Mouse (Mus musculus): Measurements from ENCODE around the gene Rcc2. TPM values are rescaled to one million over a fixed set of nuclear protein-coding genes. Genes with fewer than 3 reads are reported as not detected.

Rcc2 gene
- polyA plus RNA-seq, 1 experiment from 2014 or later = 13.7 TPM

GRCm38 (mm10) chr4:140665053-140665452 is 35.3 kb upstream of the Rcc2 start:
- ATAC-seq = no peak
- Histone ChIP-seq H3K9ac (ENCODE audit: low read depth, low read length) (no peak overlapping the region), H3K4me3 (ENCODE audit: low read length) (no peak overlapping the region), H3K9me3 (ENCODE audit: control insufficient read depth, low read length) (no peaks in the 10 kb centered on the region), H3K36me3 (ENCODE audit: control insufficient read depth, insufficient read depth, low read length) (no peaks in the 10 kb centered on the region), H3K27ac (ENCODE audit: low read length) (no peak overlapping the region), H3K27me3 (replicated peaks; ENCODE audit: control insufficient read depth, insufficient read depth, low read length) (no peaks in the 10 kb centered on the region), H3K4me2 (ENCODE audit: low read depth, low read length) (no peak overlapping the region), H3K4me1 (ENCODE audit: control insufficient read depth, insufficient read depth, low read length) (peaks cover 22% of the 10 kb centered on the region)
- 79% methylated on average over 7 of the region's 7 CpGs for WGBS

- no peaks in the 10 kb centered on the region for H3K36me3 ChIP-seq (ENCODE audit: control insufficient read depth, insufficient read depth, low read length)
- no peaks in the 10 kb centered on the region for H3K9me3 ChIP-seq (ENCODE audit: control insufficient read depth, low read length)
- peak; percentile 95 for ATAC-seq
- peaks cover 22% of the 10 kb centered on the region for H3K4me1 ChIP-seq (ENCODE audit: control insufficient read depth, insufficient read depth, low read length)
- peak within 1 kb of the TSS; percentile 32; the same call in 1 of the 2 replicates for H3K4me2 ChIP-seq (ENCODE audit: low read depth, low read length)
- peak within 1 kb of the TSS; percentile 43; the same call in 1 of the 2 replicates for H3K9ac ChIP-seq (ENCODE audit: low read depth, low read length)
- H3K27me3 ChIP-seq (replicated peaks; ENCODE audit: control insufficient read depth, insufficient read depth, low read length) = no peaks in the 10 kb centered on the region
- 49% methylated on average over 11 of the region's 11 CpGs for WGBS
- no peak within 1 kb of the TSS for H3K4me3 ChIP-seq (ENCODE audit: low read length)
- H3K27ac ChIP-seq (ENCODE audit: low read length) = peak within 1 kb of the TSS; percentile 41
These were observed 34.6 kb upstream of the Rcc2 start, which contains the start of gene Arhgef10l for GRCm38 (mm10) chr4:140665760-140666159. Gene Arhgef10l (minus strand): TSS chr4:140666012.

- 85% methylated on average over 8 of the region's 8 CpGs for WGBS
- peaks cover 10% of the 10 kb centered on the region; the same call in 1 of the 2 replicates for H3K4me1 ChIP-seq (ENCODE audit: control insufficient read depth, insufficient read depth, low read length)
- H3K27me3 ChIP-seq (replicated peaks; ENCODE audit: control insufficient read depth, insufficient read depth, low read length) = no peaks in the 10 kb centered on the region
- H3K9ac ChIP-seq (ENCODE audit: low read depth, low read length) = no peak overlapping the region
- H3K4me2 ChIP-seq (ENCODE audit: low read depth, low read length) = no peak overlapping the region
- H3K36me3 ChIP-seq (ENCODE audit: control insufficient read depth, insufficient read depth, low read length) = no peaks in the 10 kb centered on the region
- H3K4me3 ChIP-seq (ENCODE audit: low read length) = no peak overlapping the region
- no peaks in the 10 kb centered on the region for H3K9me3 ChIP-seq (ENCODE audit: control insufficient read depth, low read length)
- no peak overlapping the region for H3K27ac ChIP-seq (ENCODE audit: low read length)
- no peak for ATAC-seq
These were observed 32.5 kb upstream of the Rcc2 start for GRCm38 (mm10) chr4:140667802-140668201.

DNA sequence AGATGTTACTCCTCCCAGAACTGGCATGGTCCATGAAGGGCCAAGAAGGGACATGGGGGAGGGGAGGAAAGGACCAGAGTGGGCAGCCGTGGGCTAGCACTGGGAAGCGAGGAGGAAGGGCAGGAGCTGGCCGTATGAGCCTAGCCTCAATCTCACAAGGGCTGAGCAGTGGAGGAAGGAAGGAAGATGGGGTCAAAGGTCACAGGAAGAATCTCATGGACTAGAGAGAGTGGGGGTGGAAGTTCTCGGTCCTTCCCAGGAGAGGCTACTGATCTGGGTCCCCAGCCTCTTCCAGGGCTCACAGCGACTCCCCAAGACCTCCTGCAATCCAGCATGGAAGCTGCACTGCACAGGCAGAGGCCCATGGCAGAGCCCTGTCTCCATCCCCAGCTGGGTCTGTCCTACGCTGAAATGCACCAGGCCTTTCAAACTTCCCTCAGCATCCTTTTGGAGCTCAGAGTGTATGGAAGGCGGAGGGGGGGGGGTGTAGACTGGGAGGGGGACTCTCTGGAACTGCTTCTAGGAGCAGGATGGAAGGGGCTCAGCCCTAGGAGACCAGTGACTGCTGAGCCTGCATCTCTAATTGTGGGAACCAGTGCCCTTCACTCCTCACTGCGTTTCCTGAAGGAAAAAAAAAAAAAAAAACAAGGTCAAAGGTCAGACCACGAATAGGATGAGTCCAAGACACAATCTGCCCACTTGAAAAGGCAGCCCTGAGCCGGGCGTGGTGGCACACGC is 26.6 kb upstream of the Rcc2 start:
- peaks cover 3% of the 10 kb centered on the region; the same call in 1 of the 2 replicates for H3K4me1 ChIP-seq (ENCODE audit: control insufficient read depth, insufficient read depth, low read length)
- no peak overlapping the region for H3K4me3 ChIP-seq (ENCODE audit: low read length)
- no peaks in the 10 kb centered on the region for H3K9me3 ChIP-seq (ENCODE audit: control insufficient read depth, low read length)
- H3K9ac ChIP-seq (ENCODE audit: low read depth, low read length) = no peak overlapping the region
- no peaks in the 10 kb centered on the region for H3K27me3 ChIP-seq (replicated peaks; ENCODE audit: control insufficient read depth, insufficient read depth, low read length)
- H3K4me2 ChIP-seq (ENCODE audit: low read depth, low read length) = no peak overlapping the region
- H3K36me3 ChIP-seq (ENCODE audit: control insufficient read depth, insufficient read depth, low read length) = no peaks in the 10 kb centered on the region
- ATAC-seq = peak; percentile 49
- H3K27ac ChIP-seq (ENCODE audit: low read length) = no peak overlapping the region
- 57% methylated on average over 12 of the region's 12 CpGs for WGBS

DNA sequence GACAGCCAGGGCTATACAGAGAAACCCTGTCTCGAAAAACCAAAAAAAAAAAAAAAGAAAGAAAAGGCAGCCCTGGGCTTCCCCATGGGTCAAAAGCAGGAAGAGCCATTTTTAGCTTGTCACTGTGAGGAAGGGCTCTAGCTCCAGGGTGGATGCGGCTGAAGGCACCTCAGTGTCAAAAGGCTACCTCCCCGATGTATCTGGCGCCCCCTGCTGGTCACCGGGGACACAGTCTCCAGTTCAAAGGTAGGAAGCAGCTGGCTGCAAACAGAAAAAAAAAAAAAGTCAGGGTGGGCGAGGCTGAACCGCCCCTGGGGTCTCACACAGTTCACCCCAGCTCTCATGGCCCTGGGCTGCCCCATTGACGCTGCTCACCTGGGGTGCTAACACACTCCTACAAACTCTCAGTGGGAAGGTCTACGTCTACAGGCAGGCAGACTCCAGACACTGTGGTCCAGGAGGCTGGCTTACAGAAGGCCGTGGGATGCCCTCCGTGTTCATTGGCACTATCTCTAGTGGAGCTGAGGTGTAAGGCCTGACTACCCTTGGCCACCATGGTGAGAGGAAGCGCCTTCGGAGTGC is 25.9 kb upstream of the Rcc2 start:
- no peaks in the 10 kb centered on the region for H3K27me3 ChIP-seq (replicated peaks; ENCODE audit: control insufficient read depth, insufficient read depth, low read length)
- H3K36me3 ChIP-seq (ENCODE audit: control insufficient read depth, insufficient read depth, low read length) = no peaks in the 10 kb centered on the region
- peaks cover 3% of the 10 kb centered on the region; the same call in 1 of the 2 replicates for H3K4me1 ChIP-seq (ENCODE audit: control insufficient read depth, insufficient read depth, low read length)
- H3K4me2 ChIP-seq (ENCODE audit: low read depth, low read length) = no peak overlapping the region
- ATAC-seq = peak; percentile 69
- H3K9ac ChIP-seq (ENCODE audit: low read depth, low read length) = no peak overlapping the region
- no peak overlapping the region for H3K4me3 ChIP-seq (ENCODE audit: low read length)
- H3K27ac ChIP-seq (ENCODE audit: low read length) = no peak overlapping the region
- H3K9me3 ChIP-seq (ENCODE audit: control insufficient read depth, low read length) = no peaks in the 10 kb centered on the region
- 34% methylated on average over 12 of the region's 13 CpGs for whole genome bisulfite sequencing

DNA sequence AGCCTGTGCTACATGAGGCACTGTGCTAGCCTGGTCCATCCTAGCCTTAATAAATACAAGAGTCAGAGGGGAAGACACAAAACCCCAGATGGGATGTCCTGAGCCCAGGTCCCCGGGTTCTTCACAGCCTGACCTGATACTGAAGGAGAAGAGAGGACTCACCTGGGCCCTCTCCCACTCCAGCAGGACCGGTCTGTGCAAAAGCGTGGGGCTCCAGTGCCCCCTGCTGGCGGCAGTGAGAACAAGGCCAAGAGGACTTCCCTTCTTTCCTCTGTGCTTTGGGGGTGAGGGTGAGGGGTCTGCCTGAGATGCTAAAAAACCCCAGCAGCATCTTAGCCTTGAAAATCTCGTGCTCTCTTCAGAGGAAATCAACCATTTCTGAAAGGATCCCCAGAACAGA is 21.3 kb upstream of the Rcc2 start:
- Histone ChIP-seq H3K27ac (ENCODE audit: low read length) (no peak overlapping the region), H3K36me3 (ENCODE audit: control insufficient read depth, insufficient read depth, low read length) (no peaks in the 10 kb centered on the region), H3K9me3 (ENCODE audit: control insufficient read depth, low read length) (no peaks in the 10 kb centered on the region), H3K4me3 (ENCODE audit: low read length) (no peak overlapping the region), H3K9ac (ENCODE audit: low read depth, low read length) (no peak overlapping the region), H3K4me2 (ENCODE audit: low read depth, low read length) (no peak overlapping the region), H3K27me3 (replicated peaks; ENCODE audit: control insufficient read depth, insufficient read depth, low read length) (no peaks in the 10 kb centered on the region), H3K4me1 (ENCODE audit: control insufficient read depth, insufficient read depth, low read length) (peaks cover 9% of the 10 kb centered on the region)
- WGBS = 14% methylated on average over 5 of the region's 5 CpGs
- ATAC-seq = no peak

DNA sequence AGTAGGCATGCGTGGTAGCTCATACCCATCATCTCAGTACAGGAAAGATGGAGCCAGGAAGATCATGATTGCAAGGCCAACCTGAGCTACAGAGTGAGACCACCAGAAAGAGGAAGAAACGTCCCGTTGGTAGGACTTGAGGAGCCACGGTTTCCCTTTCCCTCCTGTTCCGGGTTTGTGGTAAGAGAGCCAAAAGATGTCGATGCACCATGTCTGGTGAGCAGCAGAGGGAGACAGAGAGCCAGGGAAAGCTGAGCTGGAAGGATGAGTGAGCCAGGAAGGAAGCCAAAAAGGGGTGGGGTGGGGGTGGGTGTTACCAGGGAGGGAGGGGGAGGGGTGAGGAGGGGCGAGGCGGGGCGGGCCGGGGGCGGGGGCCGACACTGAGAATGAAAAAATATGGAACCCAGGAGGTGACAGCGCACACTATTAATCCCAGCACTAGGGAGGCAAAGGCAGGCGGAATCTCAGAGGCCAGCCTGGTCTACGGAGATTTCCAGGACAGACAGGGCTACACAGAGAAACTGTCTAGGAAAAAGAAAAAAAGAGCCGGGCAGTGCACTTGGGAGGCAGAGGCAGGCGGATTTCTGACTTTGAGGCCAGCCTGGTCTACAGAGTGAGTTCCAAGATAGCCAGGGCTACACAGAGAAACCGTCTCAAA is 20.5 kb upstream of the Rcc2 start:
- peak overlapping the region; percentile 51 for H3K9ac ChIP-seq (ENCODE audit: low read depth, low read length)

GRCm38 (mm10) chr4:140680731-140681397 is 19.5 kb upstream of the Rcc2 start:
- H3K4me2 ChIP-seq (ENCODE audit: low read depth, low read length) = no peak overlapping the region
- no peak overlapping the region for H3K9ac ChIP-seq (ENCODE audit: low read depth, low read length)
- no peak overlapping the region for H3K4me3 ChIP-seq (ENCODE audit: low read length)
- H3K36me3 ChIP-seq (ENCODE audit: control insufficient read depth, insufficient read depth, low read length) = no peaks in the 10 kb centered on the region
- ATAC-seq = no peak
- WGBS = 46% methylated on average over 8 of the region's 8 CpGs
- H3K4me1 ChIP-seq (ENCODE audit: control insufficient read depth, insufficient read depth, low read length) = peaks cover 22% of the 10 kb centered on the region
- no peaks in the 10 kb centered on the region for H3K9me3 ChIP-seq (ENCODE audit: control insufficient read depth, low read length)
- H3K27me3 ChIP-seq (replicated peaks; ENCODE audit: control insufficient read depth, insufficient read depth, low read length) = no peaks in the 10 kb centered on the region
- H3K27ac ChIP-seq (ENCODE audit: low read length) = no peak overlapping the region

More for the DNA sequence above, 20.5 kb upstream of the Rcc2 start:
- H3K27me3 ChIP-seq (replicated peaks; ENCODE audit: control insufficient read depth, insufficient read depth, low read length) = no peaks in the 10 kb centered on the region
- H3K36me3 ChIP-seq (ENCODE audit: control insufficient read depth, insufficient read depth, low read length) = no peaks in the 10 kb centered on the region
- 23% methylated on average over 16 of the region's 18 CpGs for WGBS
- peak; percentile 57; the same call in 1 of the 2 replicates for ATAC-seq
- no peak overlapping the region for H3K27ac ChIP-seq (ENCODE audit: low read length)
- H3K4me3 ChIP-seq (ENCODE audit: low read length) = 0 out of 2 replicates have a peak overlapping the region, but pooled peaks have one; percentile 21
- H3K4me1 ChIP-seq (ENCODE audit: control insufficient read depth, insufficient read depth, low read length) = peaks cover 17% of the 10 kb centered on the region
- H3K4me2 ChIP-seq (ENCODE audit: low read depth, low read length) = peak overlapping the region; percentile 42; the same call in 1 of the 2 replicates
- no peaks in the 10 kb centered on the region for H3K9me3 ChIP-seq (ENCODE audit: control insufficient read depth, low read length)

- no peak overlapping the region for H3K4me3 ChIP-seq (ENCODE audit: low read length)
- no peaks in the 10 kb centered on the region for H3K27me3 ChIP-seq (replicated peaks; ENCODE audit: control insufficient read depth, insufficient read depth, low read length)
- 44% methylated on average over 8 of the region's 8 CpGs for WGBS
- no peaks in the 10 kb centered on the region for H3K36me3 ChIP-seq (ENCODE audit: control insufficient read depth, insufficient read depth, low read length)
- no peak overlapping the region for H3K9ac ChIP-seq (ENCODE audit: low read depth, low read length)
- peaks cover 22% of the 10 kb centered on the region for H3K4me1 ChIP-seq (ENCODE audit: control insufficient read depth, insufficient read depth, low read length)
- H3K27ac ChIP-seq (ENCODE audit: low read length) = no peak overlapping the region
- peak overlapping the region; percentile 42 for H3K4me2 ChIP-seq (ENCODE audit: low read depth, low read length)
- no peaks in the 10 kb centered on the region for H3K9me3 ChIP-seq (ENCODE audit: control insufficient read depth, low read length)
- ATAC-seq = peak; percentile 36; the same call in 1 of the 2 replicates
These were observed 16.7 kb upstream of the Rcc2 start for GRCm38 (mm10) chr4:140683608-140684007.
